In the genomic region with DNA sequence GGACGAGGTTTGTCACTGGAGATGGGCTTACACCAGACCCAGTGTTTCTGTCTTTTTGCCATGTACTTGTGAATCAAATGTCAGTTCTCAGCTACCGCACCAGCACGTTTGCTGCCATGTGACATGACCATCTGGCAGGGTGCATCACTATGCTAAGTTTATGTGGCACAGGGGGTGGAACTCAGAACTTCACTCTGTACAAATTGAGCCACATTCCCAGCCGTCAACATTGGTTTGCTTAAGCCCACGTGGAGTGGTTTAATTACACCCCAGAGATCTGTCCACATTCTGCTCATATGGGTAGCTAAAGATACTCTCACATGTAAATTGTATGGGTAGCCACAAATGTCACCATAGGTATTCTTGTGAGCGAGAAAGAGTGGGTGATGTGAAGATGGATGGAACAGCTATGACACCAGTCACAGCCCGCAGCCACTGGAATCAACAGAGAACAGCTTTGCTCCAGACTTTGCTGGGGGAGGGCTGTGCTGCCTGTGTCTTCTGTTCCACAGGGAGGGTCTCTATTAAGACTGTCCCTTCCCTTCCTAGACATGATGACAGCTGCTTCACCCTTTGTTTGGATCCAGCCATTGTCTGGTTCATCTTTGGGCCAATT, we compare ENCODE assay signal across 18 mouse cellular contexts. TPM values are rescaled to one million over a fixed set of nuclear protein-coding genes. Genes with fewer than 3 reads are reported as not detected.
A peak's percentile ranks its signal among the peaks of the same experiment; 100 is the strongest.
DNase-seq lines count a peak whose midpoint lies in the region; TF ChIP-seq lines count a peak whose summit lies in the region.
"Had no signal": no experiment of that assay in that cellular context is flagged by ENCODE, and none has a peak within 500 bp of the region (broad histone marks: within the 10 kb centered on the region; RNA-seq: fewer than 3 reads in every experiment).

No protein-coding gene starts in this region.

- peak; percentile 25 for DNase-seq in lung, postnatal 10 days
- DNase-seq in lung, postnatal 36 days = no peak
- DNase-seq in layer of hippocampus, adult 2 months (ENCODE audit: low spot score in 2 of 2) = peak; percentile 79 to 84
- peak; percentile 86 to 95 for DNase-seq in left cerebral cortex, postnatal 14 days (ENCODE audit: low spot score in 2 of 2)
- no peak for DNase-seq in neural tube, embryonic 10.5 days (ENCODE audit: extremely low spot score, low spot score)
- no peak for DNase-seq in adrenal gland, postnatal 4 days (ENCODE audit: low spot score in 2 of 2)
- no peak for DNase-seq in thymus, postnatal 25 days
- DNase-seq: adrenal gland, postnatal 10 days; cerebellum, adult 18-20 months; midbrain, embryonic 14.5 days; thymus, postnatal 4 days had no signal

- intact Hi-C loops in left cerebral cortex, postnatal 14 days (cut with DNase I) = no loop called here

- H3K27ac ChIP-seq in layer of hippocampus, adult 2 months = peak overlapping the region; percentile 83
- H3K27ac ChIP-seq: embryonic facial prominence, embryonic 12.5 days; forebrain, embryonic 15.5 days; heart, embryonic 13.5 days; hindbrain, embryonic 13.5 days; kidney, postnatal 0 days; liver, embryonic 15.5 days; neural tube, embryonic 15.5 days had no signal

- H3K4me3 ChIP-seq in layer of hippocampus, adult 2 months = no peak overlapping the region
- H3K4me3 ChIP-seq: embryonic facial prominence, embryonic 12.5 days; forebrain, embryonic 15.5 days; heart, embryonic 13.5 days; hindbrain, embryonic 13.5 days; liver, embryonic 15.5 days; neural tube, embryonic 15.5 days had no signal

- no peak for TF ChIP-seq CTCF in layer of hippocampus, adult 2 months (conservative IDR thresholded peaks at IDR 0.05)

RNA-seq across cellular contexts. Expression of a gene that starts 15.2 kb away (rescaled TPM):
- total RNA-seq in layer of hippocampus, adult 2 months (2021) = 1 to 10 TPM; 1.2 to 2.3 TPM
- total RNA-seq in left cerebral cortex, postnatal 14 days (2021) = 1 to 10 TPM; 1.6 to 4.1 TPM
- total RNA-seq in adrenal gland, postnatal 4 days (2021) = 10 to 100 TPM in 1 of 2 experiments, 1 to 10 TPM in 1; 9.4 to 10.8 TPM

RNA-seq across cellular contexts. Expression of a gene that starts 50.0 kb away (rescaled TPM):
- total RNA-seq in layer of hippocampus, adult 2 months (2021) = 1 to 10 TPM; 4.3 to 8.7 TPM
- 1 to 10 TPM; 3.2 to 3.8 TPM for total RNA-seq in left cerebral cortex, postnatal 14 days (2021)
- 10 to 100 TPM; 18.0 to 21.7 TPM for total RNA-seq in adrenal gland, postnatal 4 days (2021)

RNA-seq across cellular contexts. Expression of a gene that starts 50.1 kb away (rescaled TPM):
- total RNA-seq in layer of hippocampus, adult 2 months (2021) = 1 to 10 TPM; 9.1 to 10.0 TPM
- 10 to 100 TPM; 28.7 to 29.7 TPM for total RNA-seq in left cerebral cortex, postnatal 14 days (2021)
- total RNA-seq in adrenal gland, postnatal 4 days (2021) = 10 to 100 TPM; 35.1 to 35.2 TPM

Comparison
In these comparisons a context has a peak if more than half of its experiments do, and no peak if none do; other contexts are left out.
1. DNase-seq: peak in lung, postnatal 10 days (single experiment), layer of hippocampus, adult 2 months (2 of 2) and left cerebral cortex, postnatal 14 days (2 of 2); none in lung, postnatal 36 days (single experiment), neural tube, embryonic 10.5 days (single experiment), adrenal gland, postnatal 4 days (0 of 2) and thymus, postnatal 25 days (single experiment).